Mouse (Mus musculus) kidney, embryonic 15.5 days (tissue): ENCODE data around the gene Zfp966. TPM values are rescaled to one million over a fixed set of nuclear protein-coding genes. Genes with fewer than 3 reads are reported as not detected.
"Not testable (repeated sequence)": the region's sequence is repeated elsewhere in the genome, so short reads cannot be mapped to it uniquely, and the experiment has no call there.

ENCODE experiments used
- ATAC-seq: fragments of 200-750 bp; cut with Nextera tagmentation; replicated peaks from 2 replicates; pipeline ENCODE4 v1.8.0; 2017; ENCODE audit warnings: moderate TSS enrichment; ENCODE audit not compliant: low FRiP score
- H3K27ac ChIP-seq: fragments of 300-500 bp; sonication (generic); 2 replicates; pipeline ENCODE4 v1.5.1; 2015; ENCODE audit warnings: mild to moderate bottlenecking, inconsistent platforms
- H3K27me3 ChIP-seq: fragments of 300-500 bp; sonication (generic); 2 replicates; pipeline ENCODE4 v1.6.1; 2015; ENCODE audit warnings: inconsistent platforms
- H3K36me3 ChIP-seq: fragments of 300-500 bp; sonication (generic); 2 replicates; pipeline ENCODE4 v1.6.1; 2015; ENCODE audit warnings: inconsistent platforms
- H3K4me1 ChIP-seq: fragments of 300-500 bp; sonication (generic); 2 replicates; pipeline ENCODE4 v1.6.1; 2015; ENCODE audit warnings: inconsistent platforms
- H3K4me2 ChIP-seq: fragments of 300-500 bp; sonication (generic); 2 replicates; pipeline ENCODE4 v1.6.1; 2015; ENCODE audit warnings: moderate library complexity, mild to moderate bottlenecking, inconsistent platforms
- H3K4me3 ChIP-seq: fragments of 300-500 bp; sonication (generic); replicated peaks from 2 replicates; pipeline ENCODE4 v1.5.1; 2015; ENCODE audit warnings: mild to moderate bottlenecking, inconsistent platforms
- H3K9ac ChIP-seq: fragments of 300-500 bp; sonication (generic); 2 replicates; pipeline ENCODE4 v1.6.1; 2015; ENCODE audit warnings: mild to moderate bottlenecking, inconsistent platforms
- H3K9me3 ChIP-seq: fragments of 300-500 bp; sonication (generic); replicated peaks from 2 replicates; pipeline ENCODE4 v1.6.1; 2016; ENCODE audit warnings: inconsistent platforms
- WGBS: fragments of 180-500 bp; shearing (Covaris S2); methylation state at CpG from one replicate; pipeline ENCODE4 v1.1.7; 2015; ENCODE audit warnings: mixed read lengths; 5-methylcytosine and 5-hydroxymethylcytosine counted together
- polyA plus RNA-seq: library from polyadenylated mRNA; unstranded; fragments of >200 nt; fragmentation: Nextera tagmentation; extraction: Ambion mirVana; gene quantifications from 2 replicates; pipeline ENCODE4 v1.2.1, GENCODE M21; 2015

Zfp966 gene
- 3.9 and 5.1 TPM in 2 replicates for polyA plus RNA-seq

GRCm38 (mm10) chr2:175931000-175931399, at the start of gene Zfp966:
TSS of gene Zfp966 (minus strand) at chr2:175931100.
- H3K9me3 ChIP-seq, H3K36me3 ChIP-seq, H3K4me2 ChIP-seq, H3K4me1 ChIP-seq, H3K4me3 ChIP-seq, H3K27ac ChIP-seq, H3K27me3 ChIP-seq, H3K9ac ChIP-seq, ATAC-seq: not testable (repeated sequence)
- WGBS = no CpG with 5 or more reads among the region's 6 CpGs

- H3K27me3 ChIP-seq, ATAC-seq, H3K4me3 ChIP-seq, H3K9me3 ChIP-seq, H3K36me3 ChIP-seq, H3K9ac ChIP-seq, H3K4me2 ChIP-seq, H3K4me1 ChIP-seq, H3K27ac ChIP-seq: not testable (repeated sequence)
- no CpG with 5 or more reads among the region's 4 CpGs for WGBS
Observed at GRCm38 (mm10) chr2:175965031-175965430, 34.1 kb upstream of the Zfp966 start, which contains the start of gene Gm2026. TSS of gene Gm2026 (plus strand) at chr2:175965331.

GRCm38 (mm10) chr2:175869024-175869423, 61.9 kb downstream of the Zfp966 start, which contains the start of gene Gm6710:
TSS of gene Gm6710 (plus strand) at chr2:175869219.
- H3K27ac ChIP-seq, H3K36me3 ChIP-seq, H3K4me1 ChIP-seq, ATAC-seq, H3K9me3 ChIP-seq, H3K27me3 ChIP-seq, H3K9ac ChIP-seq, H3K4me2 ChIP-seq, H3K4me3 ChIP-seq: not testable (repeated sequence)
- no CpG with 5 or more reads among the region's 7 CpGs for WGBS

Other genes with a start within 250 kb of the Zfp966 start
- gene Zfp969, start 227.5 kb downstream of the Zfp966 start, polyA plus RNA-seq = 19.4 and 24.7 TPM in 2 replicates
- not detected in 2 replicates for gene Gm2007, start 189.6 kb downstream of the Zfp966 start, polyA plus RNA-seq
- 3.1 and 5.5 TPM in 2 replicates for gene Gm14288, start 130.0 kb downstream of the Zfp966 start, polyA plus RNA-seq
- 21.5 and 23.8 TPM in 2 replicates for gene Gm6710, start 61.9 kb downstream of the Zfp966 start, polyA plus RNA-seq
- gene Gm2026, start 34.2 kb upstream of the Zfp966 start, polyA plus RNA-seq = 27.7 and 28.0 TPM in 2 replicates
- 1.0 and 1.6 TPM in 2 replicates for gene Gm2004, start 218.7 kb upstream of the Zfp966 start, polyA plus RNA-seq